Mouse (Mus musculus) heart, embryonic 12.5 days (tissue): ENCODE measurements around the gene Pard3b. TPM values are rescaled to one million over a fixed set of nuclear protein-coding genes. Genes with fewer than 3 reads are reported as not detected.

ENCODE experiments used
- ATAC-seq: fragments of 200-750 bp; cut with Nextera tagmentation; 2 replicates; pipeline ENCODE4 v1.8.0; 2017; ENCODE audit warnings: moderate TSS enrichment, moderate library complexity; ENCODE audit not compliant: insufficient number of reproducible peaks, low FRiP score
- H3K27ac ChIP-seq: fragments of 300-500 bp; sonication (generic); 2 replicates; pipeline ENCODE4 v1.5.1; 2016; ENCODE audit warnings: mild to moderate bottlenecking, moderate library complexity; ENCODE audit not compliant: poor library complexity, severe bottlenecking
- H3K27me3 ChIP-seq: fragments of 300-500 bp; sonication (generic); replicated peaks from 2 replicates; pipeline ENCODE4 v1.6.1; 2016; ENCODE audit warnings: mild to moderate bottlenecking, moderate library complexity
- H3K36me3 ChIP-seq: fragments of 300-500 bp; sonication (generic); 2 replicates; pipeline ENCODE4 v1.6.1; 2016; ENCODE audit warnings: mild to moderate bottlenecking, moderate library complexity
- H3K4me1 ChIP-seq: fragments of 300-500 bp; sonication (generic); replicated peaks from 2 replicates; pipeline ENCODE4 v1.6.1; 2016; ENCODE audit warnings: mild to moderate bottlenecking
- H3K4me2 ChIP-seq: fragments of 300-500 bp; sonication (generic); 2 replicates; pipeline ENCODE4 v1.6.1; 2016; ENCODE audit warnings: mild to moderate bottlenecking, moderate library complexity
- H3K4me3 ChIP-seq: fragments of 300-500 bp; sonication (generic); 2 replicates; pipeline ENCODE4 v1.5.1; 2016; ENCODE audit warnings: mild to moderate bottlenecking
- H3K9ac ChIP-seq: fragments of 300-500 bp; sonication (generic); 2 replicates; pipeline ENCODE4 v1.6.1; 2016; ENCODE audit warnings: mild to moderate bottlenecking, moderate library complexity
- H3K9me3 ChIP-seq: fragments of 300-500 bp; sonication (generic); replicated peaks from 2 replicates; pipeline ENCODE4 v1.6.1; 2016; ENCODE audit warnings: mild to moderate bottlenecking, moderate library complexity
- WGBS: fragments of 180-500 bp; shearing (Covaris S2); methylation state at CpG from one replicate; pipeline ENCODE4 v1.1.7; 2016; 5-methylcytosine and 5-hydroxymethylcytosine counted together
- polyA plus RNA-seq: library from polyadenylated mRNA; unstranded; fragments of >200 nt; fragmentation: Nextera tagmentation; extraction: Ambion mirVana; gene quantifications from 2 replicates; pipeline ENCODE4 v1.2.1, GENCODE M21; 2016

Gene Pard3b
- polyA plus RNA-seq, 1 experiment from 2014 or later = 16.0 TPM

DNA sequence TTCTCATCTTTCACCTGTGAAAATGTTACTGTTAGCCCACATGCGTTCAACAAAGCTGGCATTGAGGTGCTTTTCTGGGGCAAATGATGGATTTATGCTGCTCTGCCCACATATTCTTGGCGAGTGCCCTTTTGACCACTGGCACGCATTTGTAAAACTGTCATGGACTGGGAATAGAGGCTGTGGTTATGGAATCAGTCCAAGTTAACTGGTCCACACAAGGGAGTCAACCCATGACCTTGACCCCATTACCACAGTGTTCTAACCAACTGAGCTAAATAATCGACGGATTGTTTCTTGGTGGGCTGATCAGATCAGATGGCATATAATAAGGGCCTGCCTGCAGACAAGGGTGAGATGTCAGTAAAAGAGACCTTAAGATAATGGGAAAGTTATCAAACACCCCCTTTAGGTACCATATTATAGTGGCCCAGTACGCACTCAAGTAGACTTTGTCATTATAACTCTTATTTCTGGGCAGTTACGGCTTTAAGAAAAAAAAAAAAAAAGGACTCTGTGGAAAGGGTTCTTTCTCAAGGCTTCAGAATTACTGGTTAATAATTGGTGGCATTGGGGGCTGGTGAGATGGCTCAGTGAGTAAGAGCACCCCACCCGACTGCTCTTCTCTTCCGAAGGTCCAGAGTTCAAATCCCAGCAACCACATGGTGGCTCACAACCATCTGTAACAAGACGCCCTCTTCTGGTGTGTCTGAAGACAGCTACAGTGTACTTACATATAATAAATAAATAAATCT, 784.4 kb downstream of the Pard3b start:
- no peak for ATAC-seq
- Histone ChIP-seq H3K4me1 (no peaks in the 10 kb centered on the region), H3K4me3 (no peak overlapping the region), H3K4me2 (no peak overlapping the region), H3K27me3 (no peaks in the 10 kb centered on the region), H3K36me3 (no peaks in the 10 kb centered on the region), H3K9ac (no peak overlapping the region), H3K27ac (no peak overlapping the region), H3K9me3 (no peaks in the 10 kb centered on the region)
- WGBS = 86% methylated on average over 10 of the region's 10 CpGs

DNA sequence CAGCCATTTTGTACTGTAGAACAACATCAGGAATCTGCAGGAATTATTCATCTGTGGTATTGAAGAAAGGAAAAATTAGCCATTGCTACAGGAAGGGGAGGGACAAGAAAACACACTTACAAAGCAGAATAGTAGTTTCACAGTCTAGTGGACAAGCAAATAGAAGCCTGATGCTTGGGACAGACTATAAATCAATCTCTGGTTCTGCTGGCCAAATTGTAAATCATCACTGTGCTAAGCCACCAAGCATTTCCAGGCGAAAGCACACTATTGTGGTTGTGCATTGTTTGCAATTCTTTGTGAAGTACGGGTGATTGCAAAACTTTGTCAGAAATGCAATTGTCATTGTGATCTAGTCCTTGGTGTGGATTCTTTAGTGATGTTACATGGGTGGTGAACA, 786.7 kb downstream of the Pard3b start:
- H3K27me3 ChIP-seq = no peaks in the 10 kb centered on the region
- no peak overlapping the region for H3K4me3 ChIP-seq
- no peaks in the 10 kb centered on the region for H3K4me1 ChIP-seq
- no peak for ATAC-seq
- H3K9ac ChIP-seq = no peak overlapping the region
- no peaks in the 10 kb centered on the region for H3K9me3 ChIP-seq
- H3K36me3 ChIP-seq = no peaks in the 10 kb centered on the region
- no peak overlapping the region for H3K27ac ChIP-seq
- H3K4me2 ChIP-seq = no peak overlapping the region
- 90% methylated on average over 2 of the region's 2 CpGs for WGBS

DNA sequence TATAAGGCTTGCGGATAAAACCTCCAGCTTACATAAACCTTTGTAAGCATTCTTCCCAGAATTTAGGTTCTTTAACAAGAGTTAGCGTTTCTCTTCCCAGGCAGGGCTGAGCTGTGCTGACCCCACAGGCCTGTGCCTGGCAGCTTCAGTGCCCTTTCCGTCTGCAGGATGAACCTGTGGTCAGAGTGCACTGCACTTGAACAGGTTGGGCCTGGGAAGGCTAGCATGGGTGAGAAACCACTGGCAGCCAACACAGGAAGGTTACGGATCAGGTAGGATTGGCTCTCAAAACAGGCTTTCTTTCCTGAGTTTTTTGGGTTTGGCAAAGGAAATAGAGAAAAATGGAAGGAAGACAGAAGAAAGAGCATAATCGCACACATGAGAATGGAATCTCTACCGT, 790.1 kb downstream of the Pard3b start:
- H3K4me2 ChIP-seq = no peak overlapping the region
- H3K9ac ChIP-seq = no peak overlapping the region
- H3K4me3 ChIP-seq = no peak overlapping the region
- no peaks in the 10 kb centered on the region for H3K9me3 ChIP-seq
- ATAC-seq = no peak
- WGBS = 79% methylated on average over 6 of the region's 6 CpGs
- no peaks in the 10 kb centered on the region for H3K36me3 ChIP-seq
- no peak overlapping the region for H3K27ac ChIP-seq
- H3K4me1 ChIP-seq = no peaks in the 10 kb centered on the region; the same call in 1 of the 2 replicates
- H3K27me3 ChIP-seq = no peaks in the 10 kb centered on the region

DNA sequence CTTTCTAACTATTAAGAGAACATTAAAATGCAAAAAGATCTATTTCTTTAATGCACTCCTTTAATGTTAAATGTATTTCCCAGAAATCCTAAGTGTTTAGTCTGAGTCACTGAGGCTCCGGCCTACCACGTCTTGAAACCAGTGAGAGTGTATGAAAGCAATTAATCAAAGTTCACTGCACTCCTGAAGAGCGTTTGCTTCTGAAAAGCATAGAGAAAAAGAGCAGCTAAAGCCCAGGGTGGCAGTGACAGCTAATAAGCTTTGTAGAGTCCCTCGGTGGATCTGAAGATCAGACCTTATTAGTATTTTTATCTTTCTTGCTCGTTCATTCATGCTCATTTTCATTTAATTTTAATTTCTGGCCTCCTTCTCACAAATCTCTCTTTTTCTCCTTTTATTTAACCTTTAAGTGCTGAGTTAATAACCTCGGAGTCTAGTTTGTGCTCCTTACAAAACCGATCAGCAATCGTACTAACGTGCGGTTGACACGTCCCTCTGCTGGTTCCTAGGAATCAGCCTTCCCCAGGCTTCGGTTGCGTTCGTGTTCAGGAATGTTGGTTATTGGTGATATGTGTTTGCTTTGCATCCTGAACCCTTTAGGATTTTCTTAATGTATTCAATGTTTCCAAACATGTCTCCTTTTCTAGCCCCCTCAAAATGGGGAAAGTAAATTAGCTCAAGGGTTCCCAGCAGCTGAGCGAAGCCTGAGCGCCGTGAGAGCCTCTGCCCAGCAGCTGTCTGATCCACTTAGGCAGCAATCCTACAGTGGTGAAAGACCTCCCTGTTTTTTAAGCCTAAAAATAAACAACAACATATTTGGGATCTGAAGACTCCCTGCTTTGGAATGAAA, 790.9 kb downstream of the Pard3b start:
- Histone ChIP-seq H3K9me3 (no peaks in the 10 kb centered on the region), H3K4me1 (no peaks in the 10 kb centered on the region; the same call in 1 of the 2 replicates), H3K27ac (no peak overlapping the region), H3K4me3 (no peak overlapping the region), H3K4me2 (no peak overlapping the region), H3K36me3 (no peaks in the 10 kb centered on the region), H3K9ac (no peak overlapping the region), H3K27me3 (no peaks in the 10 kb centered on the region)
- 70% methylated on average over 17 of the region's 17 CpGs for WGBS
- ATAC-seq = no peak

DNA sequence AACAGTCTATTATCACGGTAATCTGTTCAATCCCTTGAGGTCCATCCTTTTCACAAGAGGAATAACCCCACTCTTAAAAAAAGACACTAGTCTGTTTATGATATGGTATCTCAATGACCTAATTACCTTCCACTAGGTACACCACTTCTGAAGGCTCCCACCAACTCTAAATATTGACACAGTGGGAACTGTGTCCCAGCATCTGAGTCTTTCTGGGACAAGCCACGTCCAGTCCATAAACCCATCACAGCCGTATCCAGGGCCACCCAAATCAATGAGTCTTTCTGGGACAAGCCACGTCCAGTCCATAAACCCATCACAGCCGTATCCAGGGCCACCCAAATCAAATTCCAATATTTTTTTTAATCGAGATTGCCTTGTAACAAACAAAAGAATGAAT, 792.4 kb downstream of the Pard3b start:
- Histone ChIP-seq H3K4me1 (peaks cover 3% of the 10 kb centered on the region; the same call in 1 of the 2 replicates), H3K9me3 (no peaks in the 10 kb centered on the region), H3K27me3 (no peaks in the 10 kb centered on the region), H3K4me3 (no peak overlapping the region), H3K4me2 (no peak overlapping the region), H3K36me3 (no peaks in the 10 kb centered on the region), H3K9ac (no peak overlapping the region), H3K27ac (no peak overlapping the region)
- WGBS = 76% methylated on average over 6 of the region's 6 CpGs
- no peak for ATAC-seq

DNA sequence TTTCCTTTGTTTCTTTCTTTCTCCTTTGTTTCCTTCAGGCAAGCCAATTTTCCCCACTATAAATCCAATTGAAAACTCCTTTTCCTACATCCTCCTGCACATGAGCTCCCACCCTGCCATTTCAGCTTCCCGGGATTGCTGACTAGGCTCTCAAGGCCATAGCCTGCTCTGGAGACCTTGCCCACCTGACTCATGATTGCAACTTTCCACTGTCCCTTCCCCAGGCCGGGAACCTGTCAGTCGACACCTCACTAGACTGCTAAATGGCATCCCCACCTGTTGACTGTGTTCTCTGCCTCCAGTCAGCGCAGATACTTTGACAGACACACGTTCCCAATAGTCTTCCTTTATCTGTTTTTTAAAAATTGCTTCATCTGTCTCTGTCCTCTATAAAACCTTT, 795.3 kb downstream of the Pard3b start:
- no peak overlapping the region for H3K4me3 ChIP-seq
- no peak for ATAC-seq

DNA sequence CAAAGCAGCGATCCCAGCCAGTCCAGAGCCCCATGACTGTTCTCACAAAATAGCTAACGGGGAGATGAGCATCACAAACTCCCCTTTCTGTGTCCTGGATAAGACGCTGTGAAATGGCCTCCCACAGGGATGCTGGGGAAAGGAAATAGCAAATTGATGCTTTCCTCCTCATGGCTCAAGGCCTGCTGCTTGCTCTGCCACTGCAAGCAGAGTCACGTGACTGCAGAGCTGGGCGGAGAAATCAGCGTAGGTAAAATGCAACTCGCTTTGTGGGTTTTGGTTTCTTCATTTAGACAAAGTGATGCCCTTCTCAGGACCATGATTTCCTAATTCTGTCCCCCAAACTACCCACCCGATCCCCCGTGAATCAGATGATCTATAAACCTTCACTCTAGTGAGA, 797.2 kb downstream of the Pard3b start:
- H3K9me3 ChIP-seq = no peaks in the 10 kb centered on the region
- no peaks in the 10 kb centered on the region for H3K27me3 ChIP-seq
- 55% methylated on average over 9 of the region's 9 CpGs for WGBS
- H3K27ac ChIP-seq = no peak overlapping the region
- H3K36me3 ChIP-seq = no peaks in the 10 kb centered on the region
- H3K4me2 ChIP-seq = no peak overlapping the region
- peaks cover 8% of the 10 kb centered on the region; the same call in 1 of the 2 replicates for H3K4me1 ChIP-seq
- no peak for ATAC-seq
- H3K9ac ChIP-seq = no peak overlapping the region
- H3K4me3 ChIP-seq = no peak overlapping the region

More for the DNA sequence above, 795.3 kb downstream of the Pard3b start:
- no peak overlapping the region for H3K27ac ChIP-seq
- 47% methylated on average over 5 of the region's 5 CpGs for WGBS
- no peaks in the 10 kb centered on the region for H3K9me3 ChIP-seq
- H3K4me2 ChIP-seq = no peak overlapping the region
- no peak overlapping the region for H3K9ac ChIP-seq
- no peaks in the 10 kb centered on the region for H3K27me3 ChIP-seq
- no peaks in the 10 kb centered on the region for H3K36me3 ChIP-seq
- H3K4me1 ChIP-seq = peaks cover 8% of the 10 kb centered on the region; the same call in 1 of the 2 replicates

DNA sequence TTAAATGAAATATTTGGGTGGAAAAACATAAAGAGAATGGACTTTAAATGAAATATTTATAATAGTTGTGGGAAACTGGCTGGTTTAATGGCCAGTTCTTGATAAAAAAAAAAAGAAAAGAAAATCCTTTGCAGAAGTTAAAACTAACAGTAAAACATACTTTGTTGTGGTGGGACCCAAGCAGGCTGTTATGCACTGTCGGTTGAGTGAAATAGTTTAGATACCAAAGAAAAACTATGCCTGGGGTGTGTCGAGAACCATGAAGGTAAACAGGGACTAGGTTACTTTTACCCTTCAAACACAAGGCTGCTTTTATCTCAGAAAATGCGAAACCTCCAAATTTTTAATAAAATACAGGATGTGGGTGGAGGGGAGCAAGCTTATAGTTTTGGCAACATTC, 797.7 kb downstream of the Pard3b start:
- H3K4me1 ChIP-seq = peaks cover 8% of the 10 kb centered on the region; the same call in 1 of the 2 replicates
- H3K27me3 ChIP-seq = no peaks in the 10 kb centered on the region
- WGBS = 55% methylated on average over 3 of the region's 3 CpGs
- no peak overlapping the region for H3K4me3 ChIP-seq
- H3K9ac ChIP-seq = no peak overlapping the region
- H3K4me2 ChIP-seq = no peak overlapping the region
- no peaks in the 10 kb centered on the region for H3K9me3 ChIP-seq
- H3K36me3 ChIP-seq = no peaks in the 10 kb centered on the region
- no peak for ATAC-seq
- no peak overlapping the region for H3K27ac ChIP-seq

DNA sequence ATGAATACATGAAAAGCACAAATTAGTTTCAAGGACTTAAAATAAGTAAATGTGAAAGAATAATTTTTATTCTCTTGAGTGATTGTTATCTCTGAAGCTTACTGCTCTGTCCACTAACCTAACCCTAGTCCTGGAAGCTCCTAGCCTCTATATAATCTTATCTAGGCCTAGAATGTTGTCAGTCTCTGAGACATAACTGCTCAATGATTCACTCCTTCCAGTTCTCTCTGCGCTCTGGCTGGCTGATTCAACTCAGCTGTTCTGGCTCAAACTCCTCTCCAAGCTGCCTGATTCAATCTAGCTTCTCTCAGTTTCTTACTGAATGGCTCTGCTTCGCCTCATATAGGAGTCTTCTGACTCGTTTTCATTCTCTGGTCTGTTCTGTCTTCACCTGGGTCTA, 798.9 kb downstream of the Pard3b start:
- Histone ChIP-seq H3K4me3 (no peak overlapping the region), H3K4me2 (no peak overlapping the region), H3K27ac (peak overlapping the region; percentile 56; the same call in 1 of the 2 replicates), H3K27me3 (no peaks in the 10 kb centered on the region), H3K9me3 (no peaks in the 10 kb centered on the region), H3K36me3 (no peaks in the 10 kb centered on the region), H3K4me1 (peaks cover 8% of the 10 kb centered on the region; the same call in 1 of the 2 replicates), H3K9ac (no peak overlapping the region)
- peak; percentile 67; the same call in 1 of the 2 replicates for ATAC-seq
- WGBS = 29% methylated on average over 3 of the region's 3 CpGs

DNA sequence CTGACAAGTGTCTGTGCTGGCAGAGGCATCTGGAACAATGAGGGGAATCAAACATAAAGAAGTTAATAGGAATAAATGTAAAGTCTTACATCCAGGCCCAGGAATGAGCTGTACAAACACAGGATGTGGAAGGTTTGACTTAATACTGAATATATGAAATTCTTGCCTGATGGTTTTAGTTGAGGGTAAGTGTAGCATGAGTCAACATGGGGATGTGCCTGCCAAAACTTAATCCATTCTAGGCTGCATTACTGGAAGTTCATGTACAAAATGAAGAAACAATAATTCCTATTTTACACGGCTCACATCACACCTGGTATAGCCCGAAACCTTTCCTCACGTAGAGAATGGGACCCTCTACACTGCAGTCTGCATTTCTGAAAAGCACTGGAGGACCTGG, 805.8 kb downstream of the Pard3b start:
- WGBS = 88% methylated on average over 3 of the region's 3 CpGs

DNA sequence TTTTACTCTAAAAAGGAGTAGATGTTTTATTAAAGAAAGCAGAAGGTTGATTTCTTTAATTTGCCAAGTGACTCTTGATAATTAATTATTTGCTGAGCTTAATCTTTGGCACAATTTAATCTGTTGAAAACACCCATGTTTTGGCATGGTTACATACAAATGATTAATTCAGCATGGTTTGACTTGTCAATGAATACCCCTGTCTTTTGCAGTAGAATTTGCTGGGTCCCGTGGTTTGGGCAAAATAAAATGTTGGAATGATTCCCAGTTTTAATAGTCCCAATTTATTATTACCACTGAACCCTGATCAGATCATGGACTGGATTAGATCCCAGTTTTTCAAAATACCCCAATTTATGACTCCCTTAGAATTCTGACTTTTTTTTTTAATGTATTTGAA, 808.2 kb downstream of the Pard3b start:
- H3K27ac ChIP-seq = no peak overlapping the region
- H3K4me1 ChIP-seq = no peaks in the 10 kb centered on the region
- H3K9me3 ChIP-seq = no peaks in the 10 kb centered on the region
- no peak overlapping the region for H3K4me3 ChIP-seq
- no peak for ATAC-seq
- WGBS = 78% methylated on average over 1 of the region's 1 CpGs
- no peak overlapping the region for H3K4me2 ChIP-seq
- no peak overlapping the region for H3K9ac ChIP-seq
- no peaks in the 10 kb centered on the region for H3K27me3 ChIP-seq
- no peaks in the 10 kb centered on the region for H3K36me3 ChIP-seq

More for the DNA sequence above, 805.8 kb downstream of the Pard3b start:
- Histone ChIP-seq H3K27ac (no peak overlapping the region), H3K9ac (no peak overlapping the region), H3K9me3 (no peaks in the 10 kb centered on the region), H3K36me3 (no peaks in the 10 kb centered on the region), H3K4me1 (no peaks in the 10 kb centered on the region), H3K27me3 (no peaks in the 10 kb centered on the region), H3K4me2 (no peak overlapping the region), H3K4me3 (no peak overlapping the region)
- no peak for ATAC-seq
